Mouse (Mus musculus): ENCODE results near the gene Hes6.

- TF ChIP-seq CTCF (IDR thresholded peaks at IDR 0.05; ENCODE audit: control insufficient read depth, insufficient read depth, insufficient read length) (no peak), MYOD1 (IDR thresholded peaks at IDR 0.05; ENCODE audit: control insufficient read depth, insufficient read length, low read depth) (no peak), MYOG (IDR thresholded peaks at IDR 0.05; ENCODE audit: control insufficient read depth, extremely low read depth, insufficient read length) (no peak), CEBPB (IDR thresholded peaks at IDR 0.05; ENCODE audit: low read depth) (no peak), USF1 (IDR thresholded peaks at IDR 0.05; ENCODE audit: low read depth) (no peak)
Measured at GRCm38 (mm10) chr1:91364822-91365644, 48.8 kb downstream of the Hes6 start.
